Mouse (Mus musculus) cerebellum, adult 2 months (tissue): ENCODE data around the gene Fyb.

Source experiments
- CTCF ChIP-seq: fragments of 200-500 bp; IDR thresholded peaks from 2 replicates; pipeline ENCODE4 v1.5.1; 2011; ENCODE audit warnings: low read depth, mild to moderate bottlenecking, control low read depth, low read length, moderate library complexity, borderline replicate concordance; ENCODE audit not compliant: insufficient read depth
- POLR2A ChIP-seq: fragments of 200-500 bp; IDR thresholded peaks from 2 replicates; pipeline ENCODE4 v1.6.1; 2011; ENCODE audit warnings: low read length, control low read depth, borderline replicate concordance; ENCODE audit not compliant: insufficient read depth

DNA sequence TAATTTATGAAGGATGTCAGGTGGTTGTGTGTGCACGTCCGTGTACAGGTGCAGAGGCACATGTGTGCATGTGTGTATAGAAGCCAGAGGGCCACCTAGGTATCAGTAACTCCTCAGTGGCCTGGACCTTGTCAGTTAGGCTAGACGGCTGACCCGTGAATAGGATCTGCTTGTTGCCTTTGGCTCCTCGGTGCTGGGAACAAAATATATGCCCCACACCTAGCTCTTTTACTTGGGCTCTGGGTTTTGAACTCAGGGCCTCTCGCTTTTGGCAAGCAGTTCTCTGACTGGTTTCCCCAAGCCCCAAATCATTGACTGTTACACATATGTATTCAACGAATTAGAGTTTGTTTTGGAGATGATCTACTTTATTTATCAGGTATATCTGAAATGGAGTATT lies 188.6 kb downstream of the Fyb start:
- TF ChIP-seq POLR2A (no peak), CTCF (no peak)
